In genomic region chr10:15759983-15760723, GRCm38 (mm10) we compare ENCODE assay signal across 10 mouse cellular contexts.
A peak's percentile ranks its signal among the peaks of the same experiment; 100 is the strongest.
DNase-seq lines count a peak whose midpoint lies in the region; ATAC-seq and TF ChIP-seq lines count a peak whose summit lies in the region.
"Had no signal": no experiment of that assay in that cellular context is flagged by ENCODE, and none has a peak within 500 bp of the region (broad histone marks: within the 10 kb centered on the region; RNA-seq: fewer than 3 reads in every experiment).

No protein-coding gene starts in this region.

- no peaks in the 10 kb centered on the region for H3K36me3 ChIP-seq in embryonic facial prominence, embryonic 14.5 days (ENCODE audit: control insufficient read depth, insufficient read depth, low read length)
- no peaks in the 10 kb centered on the region for H3K36me3 ChIP-seq in embryonic facial prominence, embryonic 10.5 days (replicated peaks)
- no peaks in the 10 kb centered on the region for H3K36me3 ChIP-seq in liver, embryonic 14.5 days (replicated peaks; ENCODE audit: control insufficient read depth, insufficient read depth, low read depth)
- no peaks in the 10 kb centered on the region for H3K36me3 ChIP-seq in stomach, embryonic 14.5 days (ENCODE audit: control insufficient read depth, insufficient read depth, low read length)
- H3K36me3 ChIP-seq: embryonic facial prominence, embryonic 12.5 days had no signal

- WGBS in embryonic facial prominence, embryonic 14.5 days = 50% methylated on average over 6 of the region's 6 CpGs
- 69% methylated on average over 6 of the region's 6 CpGs for WGBS in embryonic facial prominence, embryonic 10.5 days
- 44% methylated on average over 6 of the region's 6 CpGs for WGBS in liver, embryonic 14.5 days (ENCODE audit: insufficient replicate concordance)
- 14% methylated on average over 6 of the region's 6 CpGs for WGBS in stomach, embryonic 14.5 days

- no peak for TF ChIP-seq EP300 in liver, embryonic 14.5 days (IDR thresholded peaks at IDR 0.05; ENCODE audit: low read depth)

- H3K9me3 ChIP-seq in embryonic facial prominence, embryonic 14.5 days (ENCODE audit: control insufficient read depth, low read length) = no peaks in the 10 kb centered on the region
- H3K9me3 ChIP-seq in embryonic facial prominence, embryonic 10.5 days = no peaks in the 10 kb centered on the region
- no peaks in the 10 kb centered on the region for H3K9me3 ChIP-seq in liver, embryonic 14.5 days (ENCODE audit: control insufficient read depth, low read length)
- H3K9me3 ChIP-seq in stomach, embryonic 14.5 days (ENCODE audit: control insufficient read depth, low read depth, low read length) = no peaks in the 10 kb centered on the region
- H3K9me3 ChIP-seq: embryonic facial prominence, embryonic 12.5 days had no signal

- H3K4me3 ChIP-seq in embryonic facial prominence, embryonic 14.5 days (ENCODE audit: low read depth, low read length) = no peak overlapping the region
- no peak overlapping the region for H3K4me3 ChIP-seq in embryonic facial prominence, embryonic 10.5 days
- no peak overlapping the region for H3K4me3 ChIP-seq in liver, embryonic 14.5 days (ENCODE audit: insufficient read depth in 1 of 2, low read depth in 2 of 2, low read length in 2 of 2)
- H3K4me3 ChIP-seq in stomach, embryonic 14.5 days (ENCODE audit: low read depth, low read length) = no peak overlapping the region
- H3K4me3 ChIP-seq: embryonic facial prominence, embryonic 12.5 days had no signal

- H3K27ac ChIP-seq in embryonic facial prominence, embryonic 14.5 days (replicated peaks; ENCODE audit: low read depth, low read length) = no peak overlapping the region
- H3K27ac ChIP-seq in embryonic facial prominence, embryonic 10.5 days (replicated peaks) = no peak overlapping the region
- H3K27ac ChIP-seq in liver, embryonic 14.5 days = no peak overlapping the region
- no peak overlapping the region for H3K27ac ChIP-seq in stomach, embryonic 14.5 days (ENCODE audit: low read length)
- H3K27ac ChIP-seq: embryonic facial prominence, embryonic 12.5 days had no signal

- H3K4me1 ChIP-seq in embryonic facial prominence, embryonic 14.5 days (ENCODE audit: control insufficient read depth, insufficient read depth, low read length) = no peaks in the 10 kb centered on the region
- H3K4me1 ChIP-seq in embryonic facial prominence, embryonic 10.5 days = no peaks in the 10 kb centered on the region
- H3K4me1 ChIP-seq in liver, embryonic 14.5 days (replicated peaks; ENCODE audit: control insufficient read depth in 2 of 2, insufficient read depth in 2 of 2, low read length in 1 of 2) = 0 out of 4 replicates have a peak, but pooled peaks cover 0 to 2% of the 10 kb centered on the region in 2 experiments
- H3K4me1 ChIP-seq in stomach, embryonic 14.5 days (ENCODE audit: control insufficient read depth, insufficient read depth, low read length) = no peaks in the 10 kb centered on the region
- H3K4me1 ChIP-seq: embryonic facial prominence, embryonic 12.5 days had no signal

- no peak overlapping the region for H3K9ac ChIP-seq in embryonic facial prominence, embryonic 14.5 days (ENCODE audit: low read depth, low read length)
- no peak overlapping the region for H3K9ac ChIP-seq in liver, embryonic 14.5 days (replicated peaks)
- no peak overlapping the region for H3K9ac ChIP-seq in stomach, embryonic 14.5 days (replicated peaks; ENCODE audit: low read depth, low read length)
- H3K9ac ChIP-seq: embryonic facial prominence, embryonic 12.5 days had no signal

- no peaks in the 10 kb centered on the region for H3K27me3 ChIP-seq in embryonic facial prominence, embryonic 14.5 days (replicated peaks; ENCODE audit: control insufficient read depth, insufficient read depth, low read length)
- H3K27me3 ChIP-seq in embryonic facial prominence, embryonic 10.5 days (replicated peaks; ENCODE audit: low read depth, poor library complexity, severe bottlenecking) = no peaks in the 10 kb centered on the region
- H3K27me3 ChIP-seq in liver, embryonic 14.5 days (ENCODE audit: control insufficient read depth, insufficient read depth, low read length) = no peaks in the 10 kb centered on the region
- H3K27me3 ChIP-seq in stomach, embryonic 14.5 days (ENCODE audit: control insufficient read depth, insufficient read depth, low read length) = no peaks in the 10 kb centered on the region
- H3K27me3 ChIP-seq: embryonic facial prominence, embryonic 12.5 days; Patski had no signal

- no peak for TF ChIP-seq CTCF in liver, embryonic 14.5 days (IDR thresholded peaks at IDR 0.05; ENCODE audit: low read depth)

- ATAC-seq in embryonic facial prominence, embryonic 14.5 days (ENCODE audit: low read depth) = no peak
- peak; percentile 53; the same call in 1 of the 2 replicates for ATAC-seq in liver, embryonic 14.5 days (ENCODE audit: insufficient read depth)
- ATAC-seq in stomach, embryonic 14.5 days (ENCODE audit: insufficient number of reproducible peaks, insufficient read depth, low FRiP score, low read depth) = peak; percentile 42; the same call in 1 of the 2 replicates
- ATAC-seq: Patski had no signal

- DNase-seq in embryonic facial prominence, embryonic 14.5 days (ENCODE audit: low spot score) = peak; percentile 16
- DNase-seq in embryonic facial prominence, embryonic 10.5 days (ENCODE audit: low spot score) = no peak
- DNase-seq in ovary, postnatal 36 days (ENCODE audit: low spot score) = peak; percentile 3
- DNase-seq in ovary, postnatal 10 days (ENCODE audit: low spot score) = no peak
- peak in 1 of 3 experiments; percentile 4 for DNase-seq in liver, embryonic 14.5 days (ENCODE audit: low read depth in 3 of 3, low spot score in 3 of 3)
- no peak for DNase-seq in kidney, adult 11 months
- no peak for DNase-seq in right cerebral cortex, postnatal 36 days (ENCODE audit: low spot score in 2 of 2)

- no peak overlapping the region for H3K4me2 ChIP-seq in embryonic facial prominence, embryonic 14.5 days (ENCODE audit: low read depth, low read length)
- peak overlapping the region; percentile 12; the same call in 1 of the 2 replicates for H3K4me2 ChIP-seq in liver, embryonic 14.5 days (ENCODE audit: low read depth)
- H3K4me2 ChIP-seq in stomach, embryonic 14.5 days (replicated peaks; ENCODE audit: low read depth, low read length) = no peak overlapping the region
- H3K4me2 ChIP-seq: embryonic facial prominence, embryonic 12.5 days had no signal

Comparison
In these comparisons a context has a peak if more than half of its experiments do, and no peak if none do; other contexts are left out.
1. DNase-seq: peak in embryonic facial prominence, embryonic 14.5 days (single experiment) and ovary, postnatal 36 days (single experiment); none in embryonic facial prominence, embryonic 10.5 days (single experiment), ovary, postnatal 10 days (single experiment), kidney, adult 11 months (single experiment) and right cerebral cortex, postnatal 36 days (0 of 2).